ENCODE assay signal across 9 mouse cellular contexts in the genomic region with DNA sequence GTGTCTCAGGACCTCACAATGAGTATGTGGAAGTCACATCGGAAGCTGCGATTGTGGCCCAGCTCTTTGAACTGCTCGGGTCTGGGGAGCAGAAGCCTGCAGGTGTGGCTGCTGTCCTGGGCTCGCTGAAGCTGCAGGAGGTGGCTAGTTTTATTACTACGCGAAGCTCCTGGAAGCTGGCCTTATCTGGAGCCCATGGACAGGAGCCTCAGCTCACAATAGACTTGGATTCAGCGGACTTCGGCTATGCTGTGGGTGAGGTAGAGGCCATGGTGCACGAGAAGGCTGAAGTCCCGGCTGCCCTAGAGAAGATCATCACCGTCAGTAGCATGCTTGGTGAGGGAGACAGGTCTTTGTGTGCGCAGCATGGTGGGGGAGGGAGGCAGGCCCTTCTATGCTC. TPM values are rescaled to one million over a fixed set of nuclear protein-coding genes. Genes with fewer than 3 reads are reported as not detected.
A peak's percentile ranks its signal among the peaks of the same experiment; 100 is the strongest.
DNase-seq lines count a peak whose midpoint lies in the region; ATAC-seq and TF ChIP-seq lines count a peak whose summit lies in the region.
"Had no signal": no experiment of that assay in that cellular context is flagged by ENCODE, and none has a peak within 500 bp of the region (broad histone marks: within the 10 kb centered on the region; RNA-seq: fewer than 3 reads in every experiment).

No protein-coding gene starts in this region.

- peaks cover 7% of the 10 kb centered on the region; the same call in 1 of the 2 replicates for H3K4me1 ChIP-seq in kidney, adult 2 months (ENCODE audit: control insufficient read depth, insufficient read depth, low read length)
- H3K4me1 ChIP-seq in bone marrow, adult 2 months (ENCODE audit: control insufficient read depth, insufficient read depth, low read length), result peaks cover 4% of the 10 kb centered on the region
- H3K4me1 ChIP-seq in hindbrain, embryonic 14.5 days (replicated peaks; ENCODE audit: control insufficient read depth, insufficient read depth, low read length), result peaks cover 26% of the 10 kb centered on the region
- peaks cover 25% of the 10 kb centered on the region for H3K4me1 ChIP-seq in midbrain, embryonic 14.5 days (ENCODE audit: control insufficient read depth, insufficient read depth, low read length)

- H3K36me3 ChIP-seq in kidney, adult 2 months (ENCODE audit: control insufficient read depth, insufficient read depth, low read length), result no peaks in the 10 kb centered on the region
- no peaks in the 10 kb centered on the region for H3K36me3 ChIP-seq in hindbrain, embryonic 14.5 days (replicated peaks; ENCODE audit: control insufficient read depth, insufficient read depth)
- peaks cover 12% of the 10 kb centered on the region; the same call in 1 of the 2 replicates for H3K36me3 ChIP-seq in midbrain, embryonic 14.5 days (ENCODE audit: control insufficient read depth, insufficient read depth, low read length)

- peak overlapping the region; percentile 64 for H3K4me2 ChIP-seq in hindbrain, embryonic 14.5 days (replicated peaks)
- H3K4me2 ChIP-seq in midbrain, embryonic 14.5 days (ENCODE audit: low read length), result peak overlapping the region; percentile 80

- H3K9ac ChIP-seq in hindbrain, embryonic 14.5 days, result peak overlapping the region; percentile 57
- peak overlapping the region; percentile 80; the same call in 1 of the 2 replicates for H3K9ac ChIP-seq in midbrain, embryonic 14.5 days (replicated peaks; ENCODE audit: low read length)

- DNase-seq in kidney, adult 2 months, result peak; percentile 32
- DNase-seq in kidney, postnatal 14 days, result no peak
- DNase-seq in hindbrain, embryonic 14.5 days (ENCODE audit: low spot score), result no peak
- no peak for DNase-seq in midbrain, embryonic 14.5 days
- DNase-seq in right cerebral cortex, postnatal 4 days, result no peak
- DNase-seq in layer of hippocampus, postnatal 25 days (ENCODE audit: extremely low spot score in 1 of 2, low spot score in 1 of 2), result no peak
- DNase-seq in gastrocnemius, postnatal 10 days, result no peak

- peak overlapping the region; percentile 81 for H3K4me3 ChIP-seq in kidney, adult 2 months (ENCODE audit: insufficient read depth, low read depth, low read length)
- peak overlapping the region; percentile 78 for H3K4me3 ChIP-seq in bone marrow, adult 2 months (replicated peaks; ENCODE audit: control insufficient read depth, low read depth, low read length)
- peak overlapping the region; percentile 39 for H3K4me3 ChIP-seq in hindbrain, embryonic 14.5 days (replicated peaks; ENCODE audit: low read length)
- peak overlapping the region; percentile 61 for H3K4me3 ChIP-seq in midbrain, embryonic 14.5 days (replicated peaks; ENCODE audit: low read depth, low read length)

- no peak for TF ChIP-seq POLR2A in kidney, adult 2 months (IDR thresholded peaks at IDR 0.05; ENCODE audit: low read depth, low read length)
- no peak for TF ChIP-seq POLR2A in bone marrow, adult 2 months (IDR thresholded peaks at IDR 0.05; ENCODE audit: borderline replicate concordance, control insufficient read depth, low read depth, low read length)

- WGBS in kidney, adult 2 months, result 46% methylated on average over 12 of the region's 12 CpGs
- 64% methylated on average over 12 of the region's 12 CpGs for WGBS in bone marrow, adult 2 months
- WGBS in hindbrain, embryonic 14.5 days, result 64% methylated on average over 12 of the region's 12 CpGs
- 66% methylated on average over 12 of the region's 12 CpGs for WGBS in midbrain, embryonic 14.5 days

- peak overlapping the region; percentile 91; the same call in 1 of the 2 replicates for H3K27ac ChIP-seq in kidney, adult 2 months (ENCODE audit: insufficient read depth, low read depth, low read length)
- H3K27ac ChIP-seq in bone marrow, adult 2 months (ENCODE audit: control insufficient read depth, insufficient read depth, low read depth, low read length, poor library complexity), result no peak overlapping the region
- H3K27ac ChIP-seq in hindbrain, embryonic 14.5 days, result no peak overlapping the region
- H3K27ac ChIP-seq in midbrain, embryonic 14.5 days (replicated peaks; ENCODE audit: low read depth, low read length), result no peak overlapping the region; the same call in 1 of the 2 replicates

- TF ChIP-seq CTCF in kidney, adult 2 months (conservative IDR thresholded peaks at IDR 0.05; ENCODE audit: insufficient read depth, insufficient read length, low read depth, low read length), result no peak
- no peak for TF ChIP-seq CTCF in bone marrow, adult 2 months (IDR thresholded peaks at IDR 0.05; ENCODE audit: control insufficient read depth, insufficient read depth, low read length)

- ATAC-seq in hindbrain, embryonic 14.5 days (ENCODE audit: low FRiP score), result no peak
- no peak for ATAC-seq in midbrain, embryonic 14.5 days (ENCODE audit: low FRiP score, low TSS enrichment)

- no peaks in the 10 kb centered on the region for H3K27me3 ChIP-seq in kidney, adult 2 months (replicated peaks; ENCODE audit: control insufficient read depth, insufficient read depth, low read length)
- H3K27me3 ChIP-seq in hindbrain, embryonic 14.5 days (ENCODE audit: control insufficient read depth, insufficient read depth, low read length), result no peaks in the 10 kb centered on the region
- no peaks in the 10 kb centered on the region for H3K27me3 ChIP-seq in midbrain, embryonic 14.5 days (ENCODE audit: control insufficient read depth, insufficient read depth, low read length)

- no peaks in the 10 kb centered on the region for H3K9me3 ChIP-seq in hindbrain, embryonic 14.5 days (ENCODE audit: control insufficient read depth, low read length)
- H3K9me3 ChIP-seq in midbrain, embryonic 14.5 days (ENCODE audit: control insufficient read depth, low read length), result no peaks in the 10 kb centered on the region

RNA-seq across cellular contexts. Expression of a gene that starts 1.1 kb away (rescaled TPM):
- 12.1 and 13.8 TPM in 2 replicates for polyA plus RNA-seq in kidney, adult 2 months (2012; rRNA removed)
- 2.6 and 6.5 TPM in 2 replicates for polyA plus RNA-seq in bone marrow, adult 2 months (2011; ENCODE audit: insufficient read depth, insufficient read length, low replicate concordance, missing spikeins)
- polyA plus RNA-seq in hindbrain, embryonic 14.5 days (2014; fragmentation: Nextera tagmentation; extraction: Ambion mirVana), result 30.4 and 30.7 TPM in 2 replicates
- polyA plus RNA-seq in midbrain, embryonic 14.5 days (2014; fragmentation: Nextera tagmentation; extraction: Ambion mirVana), result 27.9 and 33.7 TPM in 2 replicates
- total RNA-seq in layer of hippocampus, postnatal 25 days (2021), result 10 to 100 TPM; 21.9 to 22.9 TPM
- total RNA-seq in gastrocnemius, postnatal 10 days (2021), result 10 to 100 TPM; 12.8 to 13.9 TPM

RNA-seq across cellular contexts. Expression of a gene that starts 3.5 kb away (rescaled TPM):
- 2.1 TPM in 2 replicates for polyA plus RNA-seq in kidney, adult 2 months (2012; rRNA removed)
- polyA plus RNA-seq in bone marrow, adult 2 months (2011; ENCODE audit: insufficient read depth, insufficient read length, low replicate concordance, missing spikeins), result 4.0 and 5.3 TPM in 2 replicates
- 17.8 and 21.5 TPM in 2 replicates for polyA plus RNA-seq in hindbrain, embryonic 14.5 days (2014; fragmentation: Nextera tagmentation; extraction: Ambion mirVana)
- polyA plus RNA-seq in midbrain, embryonic 14.5 days (2014; fragmentation: Nextera tagmentation; extraction: Ambion mirVana), result 24.9 and 28.4 TPM in 2 replicates
- 10 to 100 TPM; 37.8 to 63.0 TPM for total RNA-seq in layer of hippocampus, postnatal 25 days (2021)
- total RNA-seq in gastrocnemius, postnatal 10 days (2021), result 1 to 10 TPM; 1.8 to 3.0 TPM

RNA-seq across cellular contexts. Expression of a gene that starts 10.7 kb away (rescaled TPM):
- polyA plus RNA-seq in kidney, adult 2 months (2012; rRNA removed), result 28.2 and 29.6 TPM in 2 replicates
- polyA plus RNA-seq in bone marrow, adult 2 months (2011; ENCODE audit: insufficient read depth, insufficient read length, low replicate concordance, missing spikeins), result 64.8 and 112 TPM in 2 replicates
- polyA plus RNA-seq in hindbrain, embryonic 14.5 days (2014; fragmentation: Nextera tagmentation; extraction: Ambion mirVana), result 6.3 and 8.6 TPM in 2 replicates
- polyA plus RNA-seq in midbrain, embryonic 14.5 days (2014; fragmentation: Nextera tagmentation; extraction: Ambion mirVana), result 6.8 and 7.6 TPM in 2 replicates
- total RNA-seq in layer of hippocampus, postnatal 25 days (2021), result 10 to 100 TPM; 15.7 to 19.4 TPM
- 1 to 10 TPM; 4.6 to 5.0 TPM for total RNA-seq in gastrocnemius, postnatal 10 days (2021)

RNA-seq across cellular contexts. Expression of a gene that starts 21.1 kb away (rescaled TPM):
- polyA plus RNA-seq in kidney, adult 2 months (2012; rRNA removed), result 0.19 and 0.25 TPM in 2 replicates
- not detected in 2 replicates for polyA plus RNA-seq in bone marrow, adult 2 months (2011; ENCODE audit: insufficient read depth, insufficient read length, low replicate concordance, missing spikeins)
- 35.4 and 42.7 TPM in 2 replicates for polyA plus RNA-seq in hindbrain, embryonic 14.5 days (2014; fragmentation: Nextera tagmentation; extraction: Ambion mirVana)
- polyA plus RNA-seq in midbrain, embryonic 14.5 days (2014; fragmentation: Nextera tagmentation; extraction: Ambion mirVana), result 31.1 and 38.9 TPM in 2 replicates
- total RNA-seq in layer of hippocampus, postnatal 25 days (2021), result 100 to 1,000 TPM; 422 to 463 TPM
- total RNA-seq in gastrocnemius, postnatal 10 days (2021), result 1 to 10 TPM; 1.5 to 1.6 TPM
- total RNA-seq: hematopoietic stem cell, adult 5-6 weeks had no signal
